Mouse (Mus musculus) left cerebral cortex, postnatal 36 days (tissue): ENCODE measurements around the gene Mei4. TPM values are rescaled to one million over a fixed set of nuclear protein-coding genes. Genes with fewer than 3 reads are reported as not detected.

ENCODE experiments used
- DNase-seq, 2 experiments: peaks; one replicate each; pipeline ENCODE4 v3.0.0; 2021 to 2022; ENCODE audit warnings: low spot score in 2 of 2, mixed read lengths in 1 of 2
- intact Hi-C: fragments of 180-260 bp; cut with DNase I; formaldehyde crosslinking; loops from one replicate; pipeline ENCODE4 v1.15.1; 2025
- total RNA-seq, 2 experiments: library from RNA; stranded (reverse); gene quantifications; 2 replicates each; pipeline ENCODE4 v1.2.3; 2021

Mei4 gene
- 1 to 10 TPM; 1.1 to 1.7 TPM for total RNA-seq

DNA sequence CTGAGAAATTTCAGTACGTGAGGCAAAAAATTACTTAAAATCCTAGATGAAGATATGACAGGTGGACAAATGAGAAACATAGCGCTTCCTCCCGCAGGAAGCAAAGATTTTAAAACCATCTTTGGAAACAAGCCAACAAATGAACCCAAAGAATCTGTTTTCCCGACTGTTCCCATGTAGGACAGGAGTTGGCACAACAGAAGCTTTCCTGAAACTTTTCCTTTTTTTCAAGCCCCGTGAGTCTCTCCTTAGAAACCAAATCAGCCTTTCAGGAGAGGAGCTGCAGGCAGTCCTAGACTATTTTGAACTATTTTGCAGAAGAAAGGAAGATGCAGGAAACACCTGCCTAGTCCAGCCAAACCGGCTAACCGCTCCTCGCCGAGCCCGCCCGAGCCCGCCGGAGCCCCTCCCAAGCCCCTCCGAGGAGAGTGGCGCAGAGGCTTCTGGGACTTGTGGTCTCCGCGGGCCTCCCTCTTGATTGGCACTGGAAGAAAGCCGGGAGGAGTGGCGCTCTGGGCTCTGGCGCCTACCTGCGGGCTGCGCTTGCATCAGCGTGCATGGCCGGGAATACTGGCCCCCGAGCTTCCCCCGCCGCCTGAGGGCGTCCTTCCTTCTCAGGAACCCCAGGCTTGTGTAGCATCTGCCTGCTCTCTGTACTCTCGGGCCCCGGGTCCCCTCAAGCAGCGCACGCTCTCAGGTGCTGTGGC lies at the start of gene Mei4:
Gene Mei4, plus strand, starts transcription at position 490 of the 707 bp plus-strand sequence.
- intact Hi-C loops: loop anchor here (10.0 kb wide), 1 partner anchor 229 kb away; the partner anchor contains the start of gene Htr1b
- peak; percentile 82 to 83 for DNase-seq

DNA sequence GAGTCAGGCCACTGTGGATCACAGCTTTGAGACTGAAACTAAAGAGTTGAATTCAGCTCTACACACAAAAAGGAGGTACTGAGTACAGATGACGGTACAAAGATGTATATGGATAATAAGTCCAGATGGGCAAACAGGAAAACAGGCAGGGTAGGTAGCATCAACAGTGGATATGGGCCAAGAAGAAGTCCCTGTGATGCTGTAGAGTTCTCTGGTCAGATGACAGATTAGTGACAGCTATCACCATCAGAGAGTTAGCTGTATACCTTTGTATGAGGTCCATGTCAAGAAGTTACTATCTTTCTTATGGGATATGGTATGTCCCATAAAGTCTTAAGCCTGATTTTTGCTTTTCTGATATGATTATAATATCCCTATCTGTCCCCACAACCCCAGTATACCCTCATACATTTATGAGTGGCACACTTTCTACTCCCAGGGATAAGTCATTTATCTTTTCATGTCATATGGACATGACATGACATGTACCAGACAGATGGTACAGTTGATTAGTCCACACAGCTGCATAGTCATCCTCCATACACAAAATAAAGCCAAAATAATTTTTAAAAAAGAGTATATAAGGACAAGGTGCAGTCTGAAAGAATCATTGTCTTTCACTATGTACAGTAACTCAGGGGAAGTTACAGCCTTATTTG lies 43.6 kb upstream of the Mei4 start:
- intact Hi-C loops: no loop called here
- no peak for DNase-seq

GRCm38 (mm10) chr9:81827560-81827959 lies 35.9 kb upstream of the Mei4 start:
- intact Hi-C loops: no loop called here
- no peak for DNase-seq

- intact Hi-C loops: no loop called here
- DNase-seq: no peak
These were observed 29.4 kb upstream of the Mei4 start for GRCm38 (mm10) chr9:81834056-81834455.

GRCm38 (mm10) chr9:81858861-81859260 lies 4.6 kb upstream of the Mei4 start:
- intact Hi-C loops: no loop called here
- no peak for DNase-seq

- no peak for DNase-seq
- intact Hi-C loops: loop anchor here (10.0 kb wide), 1 partner anchor 229 kb away; the partner anchor contains the start of gene Htr1b
These were observed 391 bp downstream of the Mei4 start for GRCm38 (mm10) chr9:81863888-81864234.

- DNase-seq: no peak
- intact Hi-C loops: loop anchor here (10.0 kb wide), 1 partner anchor 231 kb away; the partner anchor contains the start of gene Htr1b
These were observed 2.6 kb downstream of the Mei4 start for GRCm38 (mm10) chr9:81866032-81866431.

- no peak for DNase-seq
- intact Hi-C loops: no loop called here
These were observed 58.0 kb downstream of the Mei4 start for GRCm38 (mm10) chr9:81921456-81921855.

DNA sequence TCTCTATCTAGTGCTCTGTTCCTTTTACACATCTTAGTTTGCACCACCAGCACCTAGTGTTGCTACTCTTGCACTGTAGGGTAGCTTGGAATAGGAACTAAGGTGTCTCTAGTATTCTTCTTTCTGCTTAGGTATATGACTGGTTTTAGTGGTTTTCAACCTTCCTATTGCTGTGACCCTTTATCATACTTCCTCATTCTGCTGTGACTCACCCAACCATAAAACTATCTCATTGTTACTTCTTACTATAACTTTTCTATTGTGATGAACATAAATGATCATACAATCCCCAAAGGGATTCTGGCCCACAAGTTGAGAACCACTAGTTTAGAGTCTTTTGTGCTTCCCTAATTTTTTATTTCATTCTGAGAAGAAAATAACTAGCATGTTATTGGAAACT lies 61.3 kb downstream of the Mei4 start:
- intact Hi-C loops: no loop called here
- no peak for DNase-seq

GRCm38 (mm10) chr9:81940533-81940932 lies 77.1 kb downstream of the Mei4 start:
- no peak for DNase-seq
- intact Hi-C loops: no loop called here

DNA sequence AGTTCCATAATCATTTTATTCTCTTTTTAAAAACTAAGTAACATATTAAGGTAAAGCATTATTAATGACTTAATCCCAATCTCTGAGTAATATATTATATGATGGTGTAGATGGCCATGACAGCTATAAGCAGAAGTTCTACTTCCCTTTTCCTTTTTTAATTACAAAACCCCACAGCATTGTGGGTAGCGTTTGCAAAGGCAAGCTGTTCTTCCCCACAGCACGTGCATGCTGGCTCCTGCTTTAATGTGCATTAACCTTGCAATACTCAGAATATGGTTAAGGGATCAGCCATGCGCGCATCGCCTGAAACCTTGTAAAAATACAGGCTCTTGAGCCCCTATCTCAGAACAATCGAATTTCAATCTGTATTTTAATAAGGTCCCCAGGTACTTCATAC lies 82.2 kb downstream of the Mei4 start:
- intact Hi-C loops: no loop called here

GRCm38 (mm10) chr9:81956858-81957257 lies 93.4 kb downstream of the Mei4 start:
- intact Hi-C loops: no loop called here
- DNase-seq: no peak

More for the DNA sequence above, 82.2 kb downstream of the Mei4 start:
- no peak for DNase-seq

DNA sequence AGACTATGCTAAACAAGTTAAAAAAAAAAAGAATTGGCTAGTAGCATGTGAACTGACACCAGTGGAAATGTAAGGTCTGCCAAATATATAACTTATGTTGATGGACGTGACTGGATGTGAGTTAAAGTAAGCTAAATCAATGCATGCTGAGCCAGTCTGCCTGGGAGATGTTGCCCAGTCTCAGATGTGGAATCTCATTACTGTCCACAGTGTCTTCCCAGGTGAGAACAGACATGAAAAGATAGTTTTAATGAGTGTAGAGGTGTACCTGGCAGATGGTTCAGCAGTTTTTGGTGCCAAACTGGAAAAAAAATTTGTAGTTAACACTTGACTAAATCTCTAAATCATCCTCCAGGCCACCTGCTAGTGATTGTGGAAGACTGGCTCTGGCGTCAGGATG lies 94.4 kb downstream of the Mei4 start:
- no peak for DNase-seq
- intact Hi-C loops: no loop called here

DNA sequence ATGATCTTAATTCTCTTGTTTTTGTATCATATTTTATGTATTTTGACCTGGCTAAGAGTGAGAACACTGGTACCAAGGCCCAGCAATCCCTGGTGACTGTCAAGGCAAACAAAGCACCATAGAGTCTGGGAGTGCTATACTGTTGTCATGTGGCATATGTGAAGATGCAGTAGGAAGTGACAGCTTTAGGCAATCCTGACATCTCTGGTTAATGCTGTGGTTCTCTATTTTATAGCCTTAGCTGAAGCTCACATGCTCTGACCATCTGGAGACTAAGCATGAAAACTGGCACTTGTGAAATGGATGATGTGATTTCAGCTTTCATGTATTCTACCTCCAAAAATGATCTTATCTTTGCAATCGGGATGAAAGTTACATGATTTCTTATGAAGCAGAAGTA lies 103.3 kb downstream of the Mei4 start:
- intact Hi-C loops: no loop called here

DNA sequence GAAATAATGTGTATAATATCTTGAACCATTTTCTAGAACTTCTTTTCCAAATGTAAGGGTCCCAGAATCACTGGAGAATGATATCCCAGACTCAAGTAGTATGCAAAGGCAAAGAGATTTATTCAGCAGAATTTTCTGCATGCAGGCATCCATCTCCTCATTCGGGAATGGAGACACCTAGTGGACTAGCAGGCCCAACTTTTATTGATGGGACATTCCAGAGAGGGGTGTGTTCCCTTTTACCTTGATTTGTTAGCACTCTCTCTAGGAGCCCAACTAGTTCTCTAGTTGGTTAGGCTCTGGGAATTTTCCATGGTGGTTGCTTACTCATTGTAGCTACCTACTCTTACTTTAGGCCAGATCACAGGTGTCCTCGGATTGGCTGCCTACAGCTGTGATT lies 105.5 kb downstream of the Mei4 start:
- intact Hi-C loops: no loop called here

More for the DNA sequence above, 103.3 kb downstream of the Mei4 start:
- no peak for DNase-seq

DNA sequence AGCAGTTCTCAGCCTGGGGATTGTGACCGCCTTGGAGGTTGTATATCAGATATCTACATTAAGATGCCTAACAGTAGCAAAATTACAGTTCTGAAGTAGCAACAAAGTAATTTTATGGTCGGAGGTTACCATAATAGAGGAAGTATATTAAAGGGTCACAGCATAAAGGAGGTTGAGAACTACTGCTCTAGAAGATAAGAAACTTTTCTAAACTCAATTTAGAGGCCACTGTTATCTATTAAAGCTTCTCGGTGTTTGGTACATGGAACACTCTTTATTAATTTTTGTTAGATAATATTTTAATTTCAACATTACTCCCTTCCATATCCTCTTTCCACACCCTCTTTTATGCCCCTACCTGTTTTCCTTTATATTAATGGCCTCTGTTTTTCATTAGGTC lies 119.0 kb downstream of the Mei4 start:
- DNase-seq: no peak
- intact Hi-C loops: no loop called here

More for the DNA sequence above, 105.5 kb downstream of the Mei4 start:
- no peak for DNase-seq

DNA sequence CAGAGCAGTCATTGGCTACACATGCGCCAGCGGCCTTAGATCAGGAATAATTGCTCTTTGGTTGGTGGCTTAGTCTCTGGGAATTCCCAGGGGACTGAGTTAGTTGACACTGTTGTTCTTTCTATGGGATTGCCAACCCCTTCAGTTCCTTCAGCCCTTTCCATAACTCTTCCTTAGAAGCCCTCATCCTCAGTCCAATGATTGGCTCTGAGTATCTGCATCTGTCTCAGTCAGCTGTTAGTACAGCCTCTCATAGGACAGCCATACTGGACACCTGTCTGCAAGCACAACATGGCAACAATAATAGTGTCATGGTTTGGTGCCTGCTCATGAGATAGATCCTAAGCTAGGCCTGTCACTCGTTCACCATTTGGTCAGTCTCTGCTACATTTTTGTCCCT lies 149.5 kb downstream of the Mei4 start:
- intact Hi-C loops: no loop called here
- DNase-seq: no peak

GRCm38 (mm10) chr9:82042515-82043056 lies 179.1 kb downstream of the Mei4 start:
- intact Hi-C loops: no loop called here
- DNase-seq: no peak

DNA sequence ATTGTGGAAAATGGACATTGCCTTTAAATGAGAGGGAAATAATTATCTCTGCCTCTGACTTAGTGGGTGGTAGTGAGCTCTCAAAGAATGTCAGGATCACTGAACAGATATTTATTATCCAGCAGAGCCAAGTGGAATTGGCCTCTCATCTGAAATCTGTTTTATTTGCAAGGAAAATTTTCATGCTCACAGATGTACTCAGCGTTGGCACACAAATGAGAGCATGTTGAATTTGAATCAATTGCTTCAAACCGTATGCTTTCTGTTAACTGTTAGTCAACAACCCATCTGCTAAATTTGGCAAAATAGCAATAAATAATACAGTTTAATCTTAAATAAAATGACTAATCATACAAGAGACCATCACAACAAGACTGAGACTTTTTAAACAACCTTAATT lies 181.0 kb downstream of the Mei4 start:
- no peak for DNase-seq
- intact Hi-C loops: no loop called here

DNA sequence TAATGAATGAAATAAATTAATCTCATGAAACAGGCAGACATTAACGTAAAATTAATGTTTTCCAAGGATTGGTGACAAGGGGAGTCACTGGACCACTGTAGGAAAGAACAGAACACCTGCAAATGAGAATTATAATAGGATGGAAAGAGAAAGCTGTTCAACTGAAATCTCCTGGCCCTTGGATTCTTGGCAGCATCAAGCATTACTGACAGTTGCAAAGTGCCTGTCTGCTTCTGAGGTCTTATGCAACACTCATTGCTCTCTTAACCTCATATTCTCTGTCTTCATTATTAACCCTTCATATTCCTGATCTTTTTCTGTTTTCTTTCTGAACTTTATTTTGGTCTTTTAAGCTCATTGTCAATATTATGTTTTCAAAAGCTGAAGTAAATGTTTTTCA lies 210.4 kb downstream of the Mei4 start:
- no peak for DNase-seq
- intact Hi-C loops: no loop called here

- no peak for DNase-seq
- intact Hi-C loops: no loop called here
These were observed 211.8 kb downstream of the Mei4 start for GRCm38 (mm10) chr9:82075270-82075669.
